Mouse (Mus musculus) hindbrain, embryonic 12.5 days (tissue): ENCODE results near the gene Ddx5. TPM values are rescaled to one million over a fixed set of nuclear protein-coding genes. Genes with fewer than 3 reads are reported as not detected.
A peak's percentile ranks its signal among the peaks of the same experiment; 100 is the strongest.

Experiments used
- ATAC-seq: fragments of 200-750 bp; cut with Nextera tagmentation; 2 replicates; pipeline ENCODE4 v1.8.0; 2017; ENCODE audit warnings: moderate TSS enrichment; ENCODE audit not compliant: low FRiP score
- H3K27ac ChIP-seq: fragments of 300-500 bp; sonication (generic); 2 replicates; pipeline ENCODE4 v1.5.1; 2016; ENCODE audit warnings: mild to moderate bottlenecking
- H3K27me3 ChIP-seq: fragments of 300-500 bp; sonication (generic); 2 replicates; pipeline ENCODE4 v1.6.1; 2016; ENCODE audit warnings: mild to moderate bottlenecking
- H3K36me3 ChIP-seq: fragments of 300-500 bp; sonication (generic); 2 replicates; pipeline ENCODE4 v1.6.1; 2016; ENCODE audit warnings: mild to moderate bottlenecking
- H3K4me1 ChIP-seq: fragments of 300-500 bp; sonication (generic); 2 replicates; pipeline ENCODE4 v1.6.1; 2016
- H3K4me2 ChIP-seq: fragments of 300-500 bp; sonication (generic); replicated peaks from 2 replicates; pipeline ENCODE4 v1.6.1; 2016; ENCODE audit warnings: mild to moderate bottlenecking
- H3K4me3 ChIP-seq: fragments of 300-500 bp; sonication (generic); 2 replicates; pipeline ENCODE4 v1.5.1; 2016; ENCODE audit warnings: mild to moderate bottlenecking
- H3K9ac ChIP-seq: fragments of 300-500 bp; sonication (generic); 2 replicates; pipeline ENCODE4 v1.6.1; 2016; ENCODE audit warnings: mild to moderate bottlenecking, moderate library complexity
- H3K9me3 ChIP-seq: fragments of 300-500 bp; sonication (generic); replicated peaks from 2 replicates; pipeline ENCODE4 v1.6.1; 2016; ENCODE audit warnings: mild to moderate bottlenecking
- WGBS: fragments of 180-500 bp; shearing (Covaris S2); methylation state at CpG from one replicate; pipeline ENCODE4 v1.1.7; 2016; 5-methylcytosine and 5-hydroxymethylcytosine counted together
- microRNA-seq: library from miRNA; unstranded; fragments of <30 nt; microRNA quantifications from one replicate; pipeline ENCODE4, GENCODE M21; 2017
- polyA plus RNA-seq: library from polyadenylated mRNA; unstranded; fragments of >200 nt; fragmentation: Nextera tagmentation; extraction: Ambion mirVana; gene quantifications from 2 replicates; pipeline ENCODE4 v1.2.1, GENCODE M21; 2016

Gene Ddx5
- polyA plus RNA-seq, 1 experiment from 2014 or later = 467 TPM

- no peak overlapping the region; the same call in 1 of the 2 replicates for H3K9ac ChIP-seq
- no peak overlapping the region for H3K4me2 ChIP-seq
- H3K27ac ChIP-seq = peak overlapping the region; percentile 83; the same call in 1 of the 2 replicates
- no peaks in the 10 kb centered on the region for H3K9me3 ChIP-seq
- no peak overlapping the region for H3K4me3 ChIP-seq
- WGBS = 30% methylated on average over 3 of the region's 3 CpGs
- H3K36me3 ChIP-seq = no peaks in the 10 kb centered on the region
- ATAC-seq = no peak
- H3K27me3 ChIP-seq = peaks cover 17% of the 10 kb centered on the region; the same call in 1 of the 2 replicates
- H3K4me1 ChIP-seq = peaks cover 17% of the 10 kb centered on the region
Measured at GRCm38 (mm10) chr11:106736614-106737013, 52.4 kb downstream of the Ddx5 start.

- H3K36me3 ChIP-seq = no peaks in the 10 kb centered on the region
- H3K4me2 ChIP-seq = no peak overlapping the region
- H3K4me3 ChIP-seq = no peak overlapping the region
- no peaks in the 10 kb centered on the region for H3K9me3 ChIP-seq
- no peaks in the 10 kb centered on the region for H3K27me3 ChIP-seq
- ATAC-seq = no peak
- 88% methylated on average over 4 of the region's 4 CpGs for WGBS
- H3K9ac ChIP-seq = no peak overlapping the region
- H3K4me1 ChIP-seq = peaks cover 4% of the 10 kb centered on the region; the same call in 1 of the 2 replicates
- no peak overlapping the region for H3K27ac ChIP-seq
Measured at GRCm38 (mm10) chr11:106730714-106731113, 58.3 kb downstream of the Ddx5 start.

Small RNAs within 50 kb of the gene (microRNA-seq; reads per million reads assigned to microRNA genes)
- not detected for gene Gm25994
- gene Mir3064 = 12.2 reads per million, percentile 23 among the genes with 10 or more reads in this experiment

Other genes with a start within 250 kb of the Ddx5 start
- 13.3 and 15.5 TPM in 2 replicates for gene Tex2, start 175.8 kb downstream of the Ddx5 start, polyA plus RNA-seq
- gene Pecam1, start 38.6 kb downstream of the Ddx5 start, polyA plus RNA-seq = 21.5 and 22.3 TPM in 2 replicates
- 1.0 and 1.3 TPM in 2 replicates for gene Milr1, start 38.0 kb downstream of the Ddx5 start, polyA plus RNA-seq
- 8.5 and 10.7 TPM in 2 replicates for gene Polg2, start 9.6 kb downstream of the Ddx5 start, polyA plus RNA-seq
- gene Cep95, start 67 bp upstream of the Ddx5 start, polyA plus RNA-seq = 22.3 and 22.7 TPM in 2 replicates
- gene Smurf2, start 131.5 kb upstream of the Ddx5 start, polyA plus RNA-seq = 16.6 and 18.3 TPM in 2 replicates
- gene Kpna2, start 210.4 kb upstream of the Ddx5 start, polyA plus RNA-seq = 340 and 349 TPM in 2 replicates
- 4.3 and 4.5 TPM in 2 replicates for gene 1810010H24Rik, start 236.5 kb upstream of the Ddx5 start, polyA plus RNA-seq